Mouse (Mus musculus) midbrain, embryonic 14.5 days (tissue): ENCODE measurements at regions not wholly inside any gene's neighbourhood (a gene's known extent, or its start where the extent isn't known, plus 50 kb on each side); places are given as distances from the start of the nearest gene placed in this dataset.
"Not testable (repeated sequence)": the region's sequence is repeated elsewhere in the genome, so short reads cannot be mapped to it uniquely, and the experiment has no call there.

Experiments used
- ATAC-seq: fragments of 200-750 bp; cut with Nextera tagmentation; 2 replicates; pipeline ENCODE4 v1.8.0; 2017; ENCODE audit warnings: moderate number of reproducible peaks, moderate library complexity; ENCODE audit not compliant: low FRiP score, low TSS enrichment
- DNase-seq: peaks from one replicate; pipeline ENCODE4 v3.0.0-alpha.2; 2015
- H3K27ac ChIP-seq: fragments of 300-500 bp; sonication (generic); replicated peaks from 2 replicates; pipeline ENCODE4 v1.5.1; 2014; ENCODE audit warnings: mild to moderate bottlenecking, low read depth, low read length, moderate library complexity
- H3K27me3 ChIP-seq: fragments of 300-500 bp; sonication (generic); 2 replicates; pipeline ENCODE4 v1.6.1; 2014; ENCODE audit warnings: low read length, control low read depth, mixed read lengths; ENCODE audit not compliant: control insufficient read depth, insufficient read depth
- H3K36me3 ChIP-seq: fragments of 300-500 bp; sonication (generic); 2 replicates; pipeline ENCODE4 v1.6.1; 2014; ENCODE audit warnings: low read length, control low read depth; ENCODE audit not compliant: control insufficient read depth, insufficient read depth
- H3K4me1 ChIP-seq: fragments of 300-500 bp; sonication (generic); 2 replicates; pipeline ENCODE4 v1.6.1; 2014; ENCODE audit warnings: mild to moderate bottlenecking, antibody characterized with exemption, low read length, control low read depth; ENCODE audit not compliant: control insufficient read depth, insufficient read depth
- H3K4me2 ChIP-seq: fragments of 300-500 bp; sonication (generic); 2 replicates; pipeline ENCODE4 v1.6.1; 2014; ENCODE audit warnings: mild to moderate bottlenecking, low read length, moderate library complexity
- H3K4me3 ChIP-seq: fragments of 300-500 bp; sonication (generic); replicated peaks from 2 replicates; pipeline ENCODE4 v1.5.1; 2014; ENCODE audit warnings: low read depth, low read length
- H3K9ac ChIP-seq: fragments of 300-500 bp; sonication (generic); replicated peaks from 2 replicates; pipeline ENCODE4 v1.6.1; 2014; ENCODE audit warnings: mild to moderate bottlenecking, low read length, moderate library complexity
- H3K9me3 ChIP-seq: fragments of 300-500 bp; sonication (generic); 2 replicates; pipeline ENCODE4 v1.6.1; 2016; ENCODE audit warnings: low read length, control low read depth, mixed read lengths; ENCODE audit not compliant: control insufficient read depth
- WGBS: fragments of 180-500 bp; shearing (Covaris S2); extraction: QIAGEN DNeasy Blood & Tissue Kit; methylation state at CpG from one replicate; pipeline ENCODE4 v1.1.7; 2014; 5-methylcytosine and 5-hydroxymethylcytosine counted together

DNA sequence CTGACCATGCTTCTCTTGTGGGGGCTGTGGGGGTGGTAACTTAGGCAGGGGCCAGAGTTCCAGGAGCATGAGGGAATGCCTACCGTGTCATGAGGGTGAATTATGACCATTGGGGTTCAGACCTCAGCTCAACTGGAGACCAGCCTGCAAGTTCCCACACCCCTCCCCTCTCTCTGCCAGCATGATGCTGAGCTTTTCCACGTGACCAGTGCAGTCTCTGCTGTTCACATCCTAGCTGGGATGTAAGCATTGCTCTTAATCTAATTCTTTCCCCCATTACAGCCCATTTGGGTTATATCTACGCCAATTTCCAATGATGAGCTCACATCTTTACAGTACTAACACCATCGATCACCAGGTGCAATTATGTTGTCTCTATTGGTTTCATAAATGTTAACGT is 120.6 kb upstream of the Kctd3 start:
- H3K4me2 ChIP-seq, ATAC-seq, H3K9me3 ChIP-seq, H3K27me3 ChIP-seq, H3K4me1 ChIP-seq, H3K36me3 ChIP-seq, DNase-seq, H3K4me3 ChIP-seq, H3K9ac ChIP-seq, H3K27ac ChIP-seq: not testable (repeated sequence)
- 58% methylated on average over 5 of the region's 5 CpGs for WGBS

DNA sequence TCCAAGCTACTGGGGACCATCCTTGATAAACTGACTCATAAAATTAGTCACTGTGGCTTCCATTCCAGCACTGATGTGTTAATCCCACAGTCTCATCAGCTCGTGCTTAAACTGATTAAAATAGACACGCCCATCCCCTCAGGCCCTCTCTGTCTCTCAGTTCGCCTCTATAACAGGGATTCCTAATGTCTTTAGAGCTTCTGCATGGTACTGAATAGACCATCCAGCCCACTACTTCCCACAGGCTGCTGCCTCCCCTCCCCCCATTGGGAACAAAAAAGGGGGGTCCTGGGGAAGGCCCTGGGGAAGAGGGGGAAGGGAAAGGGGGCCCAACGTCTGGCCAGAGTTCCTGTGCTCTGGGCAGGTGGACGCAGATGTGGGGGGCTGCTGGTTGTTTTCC is 119.7 kb upstream of the Kctd3 start:
- Histone ChIP-seq H3K4me2 (no peak overlapping the region), H3K36me3 (no peaks in the 10 kb centered on the region), H3K9me3 (0 out of 2 replicates have a peak, but pooled peaks cover 5% of the 10 kb centered on the region), H3K9ac (no peak overlapping the region), H3K27me3 (no peaks in the 10 kb centered on the region), H3K4me1 (no peaks in the 10 kb centered on the region), H3K27ac (no peak overlapping the region), H3K4me3 (no peak overlapping the region)
- DNase-seq (peak; percentile 31), ATAC-seq (no peak)
- 9% methylated on average over 5 of the region's 5 CpGs for WGBS

GRCm38 (mm10) chr1:189119941-189120735 is 112.5 kb upstream of the Kctd3 start:
- no peak overlapping the region for H3K27ac ChIP-seq
- DNase-seq (peak; percentile 13), ATAC-seq (no peak)
- H3K27me3 ChIP-seq, result no peaks in the 10 kb centered on the region
- H3K4me1 ChIP-seq, result no peaks in the 10 kb centered on the region; the same call in 1 of the 2 replicates
- WGBS, result 88% methylated on average over 6 of the region's 6 CpGs
- 0 out of 2 replicates have a peak, but pooled peaks cover 5% of the 10 kb centered on the region for H3K9me3 ChIP-seq
- H3K4me3 ChIP-seq, result no peak overlapping the region
- H3K4me2 ChIP-seq, result no peak overlapping the region
- no peak overlapping the region for H3K9ac ChIP-seq
- H3K36me3 ChIP-seq, result no peaks in the 10 kb centered on the region

DNA sequence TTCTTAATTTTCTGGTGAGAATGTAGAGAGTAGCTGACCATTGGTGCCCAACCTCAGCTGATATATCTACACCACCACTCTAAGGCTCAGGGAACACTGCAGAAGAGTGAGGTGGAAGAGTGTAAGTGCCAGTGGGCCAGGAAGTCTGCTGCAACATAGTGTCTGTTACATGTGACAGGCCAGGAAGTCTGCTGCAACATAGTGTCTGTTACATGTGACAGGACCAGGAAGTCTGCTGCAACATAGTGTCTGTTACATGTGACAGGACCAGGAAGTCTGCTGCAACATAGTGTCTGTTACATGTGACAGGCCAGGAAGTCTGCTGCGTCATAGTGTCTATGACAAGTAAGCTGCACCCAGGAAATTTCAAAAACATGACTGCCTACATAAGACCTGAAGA is 111.4 kb upstream of the Kctd3 start:
- DNase-seq, ATAC-seq, H3K4me3 ChIP-seq, H3K27me3 ChIP-seq, H3K9ac ChIP-seq, H3K9me3 ChIP-seq, H3K4me2 ChIP-seq, H3K36me3 ChIP-seq, H3K4me1 ChIP-seq, H3K27ac ChIP-seq: not testable (repeated sequence)
- WGBS, result 98% methylated on average over 1 of the region's 1 CpGs

- Histone ChIP-seq H3K27ac (no peak overlapping the region), H3K4me3 (no peak overlapping the region), H3K36me3 (no peaks in the 10 kb centered on the region), H3K4me2 (no peak overlapping the region), H3K27me3 (no peaks in the 10 kb centered on the region), H3K9ac (no peak overlapping the region), H3K4me1 (no peaks in the 10 kb centered on the region; the same call in 1 of the 2 replicates), H3K9me3 (0 out of 2 replicates have a peak, but pooled peaks cover 5% of the 10 kb centered on the region)
- DNase-seq, result no peak
- 59% methylated on average over 5 of the region's 5 CpGs for WGBS
- ATAC-seq, result no peak
These were observed 110.9 kb upstream of the Kctd3 start for GRCm38 (mm10) chr1:189118582-189118981.

DNA sequence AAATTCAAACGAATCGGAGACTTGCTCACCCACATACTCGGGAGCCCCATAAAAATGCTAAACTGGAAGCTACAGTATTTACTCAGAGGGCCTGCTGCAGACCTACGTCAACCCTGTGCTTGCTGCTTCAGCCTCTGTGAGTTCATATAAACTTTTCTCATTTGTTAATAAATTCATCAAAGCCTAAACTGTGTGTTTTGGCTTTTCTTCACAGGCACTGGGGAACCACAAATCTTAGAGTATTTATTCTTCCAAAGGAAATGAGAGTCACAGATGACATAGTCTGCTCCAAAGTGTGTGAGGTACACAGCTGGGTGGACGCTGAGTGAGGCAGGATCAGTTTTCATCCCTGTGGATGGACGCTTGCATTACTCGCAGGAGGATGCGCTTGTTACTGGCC is 108.3 kb upstream of the Kctd3 start:
- 88% methylated on average over 8 of the region's 8 CpGs for WGBS
- no peaks in the 10 kb centered on the region for H3K36me3 ChIP-seq
- H3K4me2 ChIP-seq, result no peak overlapping the region
- no peak overlapping the region for H3K27ac ChIP-seq
- H3K4me1 ChIP-seq, result no peaks in the 10 kb centered on the region; the same call in 1 of the 2 replicates
- no peaks in the 10 kb centered on the region for H3K9me3 ChIP-seq
- H3K27me3 ChIP-seq, result no peaks in the 10 kb centered on the region
- ATAC-seq (no peak), DNase-seq (no peak)
- H3K9ac ChIP-seq, result no peak overlapping the region
- no peak overlapping the region for H3K4me3 ChIP-seq

DNA sequence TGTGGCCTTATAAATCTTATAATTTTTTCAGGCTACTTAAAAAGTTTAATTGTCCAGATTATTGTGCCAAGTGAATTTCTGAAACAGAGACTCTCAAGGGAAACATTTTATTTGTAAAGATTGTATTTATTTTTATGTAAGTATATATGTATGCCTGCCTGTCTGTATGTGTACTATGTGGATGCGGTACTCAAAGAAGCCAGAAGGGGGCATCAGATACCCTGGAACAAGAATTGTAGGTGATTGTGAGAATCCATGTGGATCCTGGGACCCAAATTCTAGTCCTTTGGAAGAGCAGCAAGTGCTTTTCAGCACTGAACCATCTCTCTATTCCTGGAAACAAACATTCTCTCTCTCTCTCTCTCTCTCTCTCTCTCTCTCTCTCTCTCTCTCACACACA is 107.6 kb upstream of the Kctd3 start:
- no peaks in the 10 kb centered on the region for H3K27me3 ChIP-seq

GRCm38 (mm10) chr1:189108260-189109035 is 100.8 kb upstream of the Kctd3 start:
- no peak for ATAC-seq

More for the DNA sequence above, 107.6 kb upstream of the Kctd3 start:
- 97% methylated on average over 1 of the region's 1 CpGs for WGBS
- no peak overlapping the region for H3K9ac ChIP-seq
- no peaks in the 10 kb centered on the region for H3K9me3 ChIP-seq
- ATAC-seq (no peak), DNase-seq (no peak)
- H3K27ac ChIP-seq, result no peak overlapping the region
- H3K4me3 ChIP-seq, result no peak overlapping the region
- H3K4me1 ChIP-seq, result no peaks in the 10 kb centered on the region; the same call in 1 of the 2 replicates
- no peak overlapping the region for H3K4me2 ChIP-seq
- no peaks in the 10 kb centered on the region for H3K36me3 ChIP-seq

More at GRCm38 (mm10) chr1:189108260-189109035, 100.8 kb upstream of the Kctd3 start:
- Histone ChIP-seq H3K27me3 (no peaks in the 10 kb centered on the region), H3K4me2 (no peak overlapping the region; the same call in 1 of the 2 replicates), H3K9ac (no peak overlapping the region), H3K9me3 (no peaks in the 10 kb centered on the region), H3K27ac (no peak overlapping the region), H3K4me3 (no peak overlapping the region), H3K36me3 (no peaks in the 10 kb centered on the region), H3K4me1 (no peaks in the 10 kb centered on the region)
- 82% methylated on average over 8 of the region's 8 CpGs for WGBS
- DNase-seq, result no peak
